Mouse (Mus musculus): ENCODE measurements around the gene Tlr9. TPM values are rescaled to one million over a fixed set of nuclear protein-coding genes. Genes with fewer than 3 reads are reported as not detected.

Tlr9 gene
- polyA plus RNA-seq, 1 experiment from 2014 or later, result not detected

DNA sequence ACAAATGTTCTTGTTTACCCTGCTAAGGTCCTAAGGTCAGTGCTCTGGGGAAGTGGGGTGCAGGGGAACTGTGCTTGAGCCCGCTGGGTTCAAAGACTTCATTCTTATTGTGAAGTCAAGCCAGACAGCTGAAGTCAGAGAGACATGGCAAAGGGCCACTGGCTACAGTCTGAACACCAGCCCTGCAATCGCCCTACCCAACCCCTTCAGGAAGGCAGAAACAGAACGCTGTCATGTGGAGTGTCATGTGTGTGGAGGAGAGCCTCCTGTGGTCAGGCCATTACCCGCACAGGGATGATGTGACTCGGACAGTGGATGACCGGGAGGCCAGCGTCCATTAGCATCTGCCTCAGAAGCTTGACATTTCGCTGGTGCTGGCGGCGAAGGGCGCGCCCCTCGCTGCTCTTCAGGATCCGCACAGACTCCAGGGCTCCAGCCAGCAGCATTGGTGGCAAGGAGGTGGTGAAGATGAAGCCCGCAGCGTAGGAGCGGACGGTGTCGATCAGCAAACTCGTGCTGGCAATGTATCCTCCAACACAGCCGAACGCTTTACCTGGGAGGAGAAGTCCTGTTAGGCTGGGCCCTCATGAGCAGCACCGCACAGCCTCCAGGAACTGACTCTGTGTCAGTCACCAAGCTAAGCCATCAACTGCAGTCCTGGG lies 13.9 kb downstream of the Tlr9 start:
- Histone ChIP-seq H3K36me3 (peaks cover 90% of the 10 kb centered on the region), H3K9ac (replicated peaks) (no peak overlapping the region), H3K27me3 (no peaks in the 10 kb centered on the region), H3K9me3 (no peaks in the 10 kb centered on the region), H3K4me1 (replicated peaks) (no peaks in the 10 kb centered on the region), H3K27ac (no peak overlapping the region), H3K4me2 (no peak overlapping the region), H3K4me3 (replicated peaks) (no peak overlapping the region)
- 92% methylated on average over 23 of the region's 23 CpGs for WGBS
- ATAC-seq (ENCODE audit: insufficient number of reproducible peaks, insufficient read depth, low FRiP score, low TSS enrichment, low read depth), result no peak

DNA sequence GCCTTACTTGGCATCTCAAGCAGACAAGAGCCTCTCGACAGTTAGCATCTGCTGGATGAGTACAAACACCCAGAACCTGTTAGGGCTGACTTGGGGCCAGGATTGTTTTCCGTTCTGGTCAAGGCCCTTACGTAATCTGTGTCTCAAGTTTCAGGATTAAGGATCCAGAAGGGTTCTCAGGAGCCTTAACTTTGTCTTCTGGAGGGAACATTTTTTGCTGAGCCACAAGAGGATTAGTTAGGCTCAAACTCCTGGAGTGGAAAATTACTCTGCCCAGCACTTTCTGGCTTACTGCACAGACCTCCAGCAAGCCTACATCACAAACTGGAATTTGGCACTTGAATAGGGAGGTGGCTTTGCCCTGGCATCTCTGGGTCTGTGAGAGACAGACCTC lies 14.4 kb downstream of the Tlr9 start:
- no peak for ATAC-seq (ENCODE audit: insufficient number of reproducible peaks, insufficient read depth, low FRiP score, low TSS enrichment, low read depth)
- H3K4me3 ChIP-seq (replicated peaks), result no peak overlapping the region
- no peaks in the 10 kb centered on the region for H3K9me3 ChIP-seq
- WGBS, result 86% methylated on average over 3 of the region's 3 CpGs
- H3K4me1 ChIP-seq (replicated peaks), result no peaks in the 10 kb centered on the region
- H3K4me2 ChIP-seq, result no peak overlapping the region
- H3K27ac ChIP-seq, result no peak overlapping the region
- no peak overlapping the region for H3K9ac ChIP-seq (replicated peaks)
- no peaks in the 10 kb centered on the region for H3K27me3 ChIP-seq
- H3K36me3 ChIP-seq, result peaks cover 95% of the 10 kb centered on the region

DNA sequence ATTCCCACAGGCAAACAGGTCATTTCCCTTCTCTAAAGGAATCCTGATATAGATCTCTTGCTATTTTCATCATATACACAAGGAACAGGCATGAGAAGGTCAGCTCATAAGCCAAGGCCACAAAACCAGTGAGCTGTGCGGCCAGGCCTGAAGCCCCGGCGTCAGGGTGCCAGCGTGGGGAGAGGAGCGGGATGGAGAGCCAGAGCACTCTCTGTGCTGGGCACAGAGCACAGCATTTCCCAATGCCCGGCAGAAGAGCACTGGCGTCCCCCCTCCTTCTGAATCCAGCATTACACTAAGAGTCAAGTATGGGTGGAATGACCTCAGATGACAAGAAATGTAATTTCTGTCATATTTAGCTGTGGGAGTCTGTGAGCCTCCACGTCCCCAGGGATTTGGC lies 15.0 kb downstream of the Tlr9 start:
- no peak overlapping the region for H3K9ac ChIP-seq (replicated peaks)
- no peak overlapping the region for H3K27ac ChIP-seq
- 90% methylated on average over 8 of the region's 8 CpGs for WGBS
- no peaks in the 10 kb centered on the region for H3K27me3 ChIP-seq
- H3K4me3 ChIP-seq (replicated peaks), result no peak overlapping the region
- no peaks in the 10 kb centered on the region for H3K9me3 ChIP-seq
- ATAC-seq (ENCODE audit: insufficient number of reproducible peaks, insufficient read depth, low FRiP score, low TSS enrichment, low read depth), result no peak
- no peak overlapping the region for H3K4me2 ChIP-seq
- peaks cover 99% of the 10 kb centered on the region for H3K36me3 ChIP-seq
- H3K4me1 ChIP-seq (replicated peaks), result no peaks in the 10 kb centered on the region

DNA sequence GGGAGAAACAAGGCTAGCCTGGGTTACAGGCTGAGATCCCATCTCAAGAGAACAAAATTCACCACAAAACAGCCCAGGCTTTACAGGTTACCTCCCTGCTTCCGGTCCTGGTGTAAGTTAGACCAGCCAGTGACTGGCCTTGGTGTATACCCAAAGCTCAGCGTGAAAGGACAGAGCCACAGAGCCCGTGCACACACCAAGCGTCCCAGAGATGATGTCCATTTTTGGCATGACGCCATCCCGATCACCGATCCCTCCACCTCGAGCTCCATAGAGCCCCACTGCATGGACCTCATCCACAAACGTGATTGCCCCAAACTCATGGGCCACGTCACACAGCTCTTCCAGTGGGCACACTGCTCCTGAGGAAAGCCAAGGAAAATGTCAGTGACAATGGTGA lies 15.5 kb downstream of the Tlr9 start:
- Histone ChIP-seq H3K9ac (replicated peaks) (no peak overlapping the region), H3K9me3 (no peaks in the 10 kb centered on the region), H3K36me3 (peaks cover 99% of the 10 kb centered on the region), H3K27me3 (no peaks in the 10 kb centered on the region), H3K4me3 (replicated peaks) (no peak overlapping the region), H3K4me1 (replicated peaks) (no peaks in the 10 kb centered on the region), H3K4me2 (no peak overlapping the region), H3K27ac (no peak overlapping the region)
- no peak for ATAC-seq (ENCODE audit: insufficient number of reproducible peaks, insufficient read depth, low FRiP score, low TSS enrichment, low read depth)
- 94% methylated on average over 10 of the region's 10 CpGs for WGBS

DNA sequence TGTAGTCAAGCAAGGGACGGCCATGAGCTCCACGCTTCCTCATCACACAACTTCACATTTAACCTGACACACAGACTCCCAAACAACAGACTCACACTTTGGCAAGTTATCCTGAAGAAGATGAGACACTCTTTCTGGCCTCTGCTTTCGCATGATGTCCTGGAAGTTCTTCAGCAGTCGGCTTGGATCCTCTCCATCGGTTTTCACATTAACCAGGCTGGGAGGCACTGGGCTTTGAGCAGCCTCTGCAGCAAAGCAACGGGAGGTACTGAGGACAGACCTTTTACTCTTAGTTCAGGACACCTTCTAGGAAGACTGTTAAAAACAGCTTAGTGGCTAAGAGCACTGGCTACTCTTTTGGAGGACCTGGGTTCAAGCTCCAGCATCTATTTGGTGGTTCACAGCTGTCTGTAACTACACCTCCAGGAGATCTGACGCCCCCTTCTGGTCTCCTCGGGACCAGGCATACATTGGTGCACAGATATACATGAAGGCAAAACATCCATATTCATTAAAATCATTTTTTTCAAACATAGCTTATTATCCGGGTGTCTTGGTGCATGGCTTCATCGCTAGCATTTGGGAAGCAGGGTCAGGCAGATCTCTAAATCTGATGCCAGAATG lies 19.3 kb downstream of the Tlr9 start:
- Histone ChIP-seq H3K27ac (no peak overlapping the region), H3K4me1 (replicated peaks) (peaks cover 12% of the 10 kb centered on the region), H3K27me3 (no peaks in the 10 kb centered on the region), H3K4me2 (no peak overlapping the region), H3K9me3 (no peaks in the 10 kb centered on the region), H3K4me3 (replicated peaks) (no peak overlapping the region), H3K9ac (replicated peaks) (no peak overlapping the region), H3K36me3 (peaks cover 74% of the 10 kb centered on the region)
- ATAC-seq (ENCODE audit: insufficient number of reproducible peaks, insufficient read depth, low FRiP score, low TSS enrichment, low read depth), result no peak
- WGBS, result 88% methylated on average over 10 of the region's 10 CpGs

DNA sequence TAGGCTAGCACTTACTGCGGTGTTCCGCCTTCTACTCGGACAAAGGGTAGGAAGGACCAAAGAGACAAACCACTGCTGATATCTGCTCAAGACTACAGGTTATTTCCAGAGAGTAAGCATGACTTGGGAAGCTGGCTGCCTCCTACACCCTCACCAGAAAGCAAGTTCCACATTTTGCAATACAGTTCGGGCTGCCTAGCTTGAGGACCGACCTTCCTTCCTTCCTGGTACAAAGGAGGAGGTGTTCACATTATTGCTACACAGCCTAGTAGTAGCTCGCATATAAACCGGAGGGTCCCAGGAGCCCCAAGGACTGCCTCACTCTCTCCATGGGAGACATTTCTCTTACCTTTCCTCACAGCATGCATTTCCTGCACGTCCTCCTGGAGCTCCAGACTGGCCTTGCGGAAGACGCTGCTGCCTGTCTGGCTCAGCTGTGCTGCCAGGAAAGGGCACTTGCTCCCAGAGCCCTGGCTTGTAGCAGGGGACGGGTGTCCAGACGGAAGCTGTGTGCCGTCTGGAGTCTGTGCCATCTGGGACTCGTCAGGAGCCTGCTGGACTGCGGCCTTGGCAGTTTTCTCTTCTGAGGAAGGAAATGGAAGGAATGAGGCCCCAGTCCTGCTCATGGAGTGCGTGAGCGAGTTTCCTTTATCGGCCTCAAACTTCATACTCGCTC lies 20.6 kb downstream of the Tlr9 start:
- Histone ChIP-seq H3K9ac (replicated peaks) (no peak overlapping the region), H3K4me3 (replicated peaks) (no peak overlapping the region), H3K36me3 (peaks cover 61% of the 10 kb centered on the region), H3K4me1 (replicated peaks) (peaks cover 19% of the 10 kb centered on the region), H3K4me2 (no peak overlapping the region), H3K9me3 (no peaks in the 10 kb centered on the region), H3K27me3 (no peaks in the 10 kb centered on the region), H3K27ac (peak overlapping the region; percentile 74)
- ATAC-seq (ENCODE audit: insufficient number of reproducible peaks, insufficient read depth, low FRiP score, low TSS enrichment, low read depth), result no peak
- WGBS, result 58% methylated on average over 19 of the region's 19 CpGs

DNA sequence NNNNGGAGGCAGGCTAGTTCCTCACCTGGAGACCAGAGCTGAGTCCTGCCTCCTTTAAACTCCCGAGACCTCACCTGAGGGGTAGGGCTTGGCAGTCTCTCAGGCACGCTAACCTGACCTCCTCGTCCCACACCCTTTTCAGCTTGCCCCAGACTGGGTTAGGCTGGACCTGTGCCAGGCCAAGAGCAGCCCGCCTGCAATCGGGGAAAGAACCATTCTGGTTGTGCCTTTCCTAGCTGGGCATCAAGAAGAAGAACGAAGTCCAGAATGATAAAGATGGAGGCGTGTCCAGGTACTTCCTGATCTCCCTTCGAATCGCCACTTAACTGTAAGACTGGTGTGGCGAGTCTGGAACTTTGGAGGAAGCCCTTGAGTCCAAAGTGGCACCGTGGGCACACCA lies 27.2 kb downstream of the Tlr9 start:
- 91% methylated on average over 11 of the region's 11 CpGs for WGBS
- Histone ChIP-seq H3K27me3 (no peaks in the 10 kb centered on the region), H3K4me3 (replicated peaks) (no peak overlapping the region), H3K4me2 (no peak overlapping the region), H3K4me1 (replicated peaks) (peaks cover 18% of the 10 kb centered on the region), H3K9me3 (no peaks in the 10 kb centered on the region), H3K36me3 (peaks cover 8% of the 10 kb centered on the region; the same call in 1 of the 2 replicates), H3K9ac (replicated peaks) (no peak overlapping the region), H3K27ac (no peak overlapping the region)
- ATAC-seq (ENCODE audit: insufficient number of reproducible peaks, insufficient read depth, low FRiP score, low TSS enrichment, low read depth), result no peak

DNA sequence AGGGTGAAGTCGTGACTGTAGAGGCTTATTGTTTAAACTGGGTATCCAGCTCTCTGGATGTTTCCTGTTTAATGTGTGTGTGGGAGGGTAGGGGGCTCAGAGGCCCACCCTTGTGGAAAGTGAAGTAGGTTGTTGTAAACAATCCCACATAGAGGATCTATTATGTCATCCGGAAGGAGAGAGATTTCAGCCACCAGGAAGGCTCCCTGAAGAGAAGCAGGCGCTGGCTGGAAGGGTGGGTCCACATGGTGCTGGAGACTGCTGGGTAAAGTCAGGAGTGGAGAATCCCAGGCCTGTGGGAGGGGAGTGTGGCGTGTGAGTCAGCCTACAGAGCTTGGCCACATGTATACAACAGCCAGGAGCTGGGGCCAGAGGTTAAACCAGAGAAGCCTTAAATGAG lies 27.8 kb downstream of the Tlr9 start:
- no peak overlapping the region for H3K27ac ChIP-seq
- ATAC-seq (ENCODE audit: insufficient number of reproducible peaks, insufficient read depth, low FRiP score, low TSS enrichment, low read depth), result no peak
- H3K4me2 ChIP-seq, result no peak overlapping the region
- 61% methylated on average over 4 of the region's 4 CpGs for WGBS
- H3K4me3 ChIP-seq (replicated peaks), result no peak overlapping the region
- H3K27me3 ChIP-seq, result no peaks in the 10 kb centered on the region
- peaks cover 18% of the 10 kb centered on the region for H3K4me1 ChIP-seq (replicated peaks)
- H3K9me3 ChIP-seq, result no peaks in the 10 kb centered on the region
- peaks cover 1% of the 10 kb centered on the region; the same call in 1 of the 2 replicates for H3K36me3 ChIP-seq
- H3K9ac ChIP-seq (replicated peaks), result no peak overlapping the region

DNA sequence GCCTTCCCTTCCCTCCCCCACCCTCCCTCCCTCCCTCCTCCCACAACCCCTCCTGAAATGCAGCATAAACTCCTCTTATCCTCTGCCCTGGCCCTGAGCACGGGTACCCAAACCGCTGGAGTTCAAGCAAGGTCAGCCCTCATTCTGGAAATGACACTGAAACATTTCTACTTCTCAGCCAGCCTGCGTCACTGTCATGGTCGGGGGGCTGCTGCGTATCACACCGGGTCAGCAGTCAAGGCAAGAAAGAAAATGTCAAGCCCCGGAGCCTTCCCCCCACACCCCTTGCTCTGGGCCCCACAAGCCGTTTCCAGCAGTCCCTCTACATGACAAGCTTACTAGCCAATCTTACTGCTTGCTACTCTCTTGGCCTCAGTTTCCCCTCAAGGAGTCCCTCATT lies 28.7 kb downstream of the Tlr9 start:
- H3K4me1 ChIP-seq (replicated peaks), result peaks cover 18% of the 10 kb centered on the region
- no peak overlapping the region for H3K4me3 ChIP-seq (replicated peaks)
- 80% methylated on average over 8 of the region's 8 CpGs for WGBS
- H3K27ac ChIP-seq, result no peak overlapping the region
- H3K27me3 ChIP-seq, result no peaks in the 10 kb centered on the region
- no peak overlapping the region for H3K9ac ChIP-seq (replicated peaks)
- no peaks in the 10 kb centered on the region for H3K9me3 ChIP-seq
- no peak for ATAC-seq (ENCODE audit: insufficient number of reproducible peaks, insufficient read depth, low FRiP score, low TSS enrichment, low read depth)
- H3K36me3 ChIP-seq, result no peaks in the 10 kb centered on the region
- no peak overlapping the region for H3K4me2 ChIP-seq

DNA sequence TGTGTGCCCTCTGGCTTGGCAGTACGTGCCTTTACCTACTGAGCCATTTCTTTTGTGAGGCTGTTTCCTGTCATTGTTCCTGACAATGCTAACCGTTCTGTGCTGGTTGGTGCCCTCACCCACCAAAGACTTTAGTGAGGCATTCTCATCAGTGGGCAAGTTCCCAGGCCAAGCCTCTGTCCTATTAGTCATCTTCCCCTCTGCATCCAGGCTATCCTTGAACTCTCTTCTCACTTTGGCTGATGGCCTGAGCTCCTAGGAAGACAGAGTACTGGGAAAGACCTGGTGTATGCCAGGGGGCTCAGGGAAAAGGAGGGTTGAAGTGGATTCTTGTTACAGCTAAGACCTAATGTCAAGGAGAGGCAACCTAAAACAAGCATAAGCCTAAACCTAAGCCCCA lies 31.6 kb downstream of the Tlr9 start:
- no peak overlapping the region for H3K9ac ChIP-seq (replicated peaks)
- H3K4me3 ChIP-seq (replicated peaks), result no peak overlapping the region
- WGBS, result 81% methylated on average over 2 of the region's 2 CpGs
- H3K27me3 ChIP-seq, result no peaks in the 10 kb centered on the region
- no peak overlapping the region for H3K4me2 ChIP-seq
- H3K36me3 ChIP-seq, result no peaks in the 10 kb centered on the region
- no peaks in the 10 kb centered on the region for H3K9me3 ChIP-seq
- H3K4me1 ChIP-seq (replicated peaks), result no peaks in the 10 kb centered on the region
- H3K27ac ChIP-seq, result no peak overlapping the region
- no peak for ATAC-seq (ENCODE audit: insufficient number of reproducible peaks, insufficient read depth, low FRiP score, low TSS enrichment, low read depth)

DNA sequence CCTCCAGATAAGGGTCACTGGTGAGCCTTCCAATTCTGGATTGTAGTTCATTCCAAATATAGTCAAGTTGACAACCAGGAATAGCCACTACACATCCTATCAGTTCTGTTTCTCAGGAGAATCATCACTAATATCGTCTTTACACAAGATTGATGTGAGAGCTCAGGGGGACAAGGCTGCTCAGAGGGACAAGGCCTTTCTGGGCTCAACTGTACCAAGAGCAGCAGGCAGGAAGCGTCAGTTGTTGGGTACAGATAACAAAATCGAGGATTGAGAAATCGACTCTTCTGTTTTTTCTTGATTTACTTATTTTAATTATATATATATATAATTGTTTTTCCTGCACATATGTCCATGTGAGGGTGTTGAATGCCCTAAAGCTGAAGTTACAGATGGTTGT lies 36.0 kb downstream of the Tlr9 start:
- no peak for ATAC-seq (ENCODE audit: insufficient number of reproducible peaks, insufficient read depth, low FRiP score, low TSS enrichment, low read depth)
- Histone ChIP-seq H3K27me3 (no peaks in the 10 kb centered on the region), H3K9me3 (no peaks in the 10 kb centered on the region), H3K36me3 (no peaks in the 10 kb centered on the region), H3K9ac (replicated peaks) (no peak overlapping the region), H3K4me2 (no peak overlapping the region), H3K27ac (no peak overlapping the region), H3K4me1 (replicated peaks) (no peaks in the 10 kb centered on the region), H3K4me3 (replicated peaks) (no peak overlapping the region)
- 90% methylated on average over 4 of the region's 4 CpGs for WGBS
